Mouse (Mus musculus) embryonic facial prominence, embryonic 12.5 days (tissue): ENCODE results near the gene Med9. TPM values are rescaled to one million over a fixed set of nuclear protein-coding genes. Genes with fewer than 3 reads are reported as not detected.
A peak's percentile ranks its signal among the peaks of the same experiment; 100 is the strongest.

ENCODE experiments used
- ATAC-seq: fragments of 200-750 bp; cut with Nextera tagmentation; 2 replicates; pipeline ENCODE4 v1.8.0; 2017; ENCODE audit not compliant: insufficient number of reproducible peaks, insufficient read depth, low FRiP score, low TSS enrichment
- H3K27ac ChIP-seq: fragments of 300-500 bp; sonication (generic); 2 replicates; pipeline ENCODE4 v1.5.1; 2016; ENCODE audit warnings: mild to moderate bottlenecking
- H3K27me3 ChIP-seq: fragments of 300-500 bp; sonication (generic); 2 replicates; pipeline ENCODE4 v1.6.1; 2016; ENCODE audit warnings: mild to moderate bottlenecking, moderate library complexity
- H3K36me3 ChIP-seq: fragments of 300-500 bp; sonication (generic); 2 replicates; pipeline ENCODE4 v1.6.1; 2016; ENCODE audit warnings: mild to moderate bottlenecking
- H3K4me1 ChIP-seq: fragments of 300-500 bp; sonication (generic); 2 replicates; pipeline ENCODE4 v1.6.1; 2016
- H3K4me2 ChIP-seq: fragments of 300-500 bp; sonication (generic); replicated peaks from 2 replicates; pipeline ENCODE4 v1.6.1; 2016; ENCODE audit warnings: mild to moderate bottlenecking, moderate library complexity
- H3K4me3 ChIP-seq: fragments of 300-500 bp; sonication (generic); 2 replicates; pipeline ENCODE4 v1.5.1; 2016; ENCODE audit warnings: mild to moderate bottlenecking
- H3K9ac ChIP-seq: fragments of 300-500 bp; sonication (generic); 2 replicates; pipeline ENCODE4 v1.6.1; 2016; ENCODE audit warnings: mild to moderate bottlenecking, moderate library complexity
- H3K9me3 ChIP-seq: fragments of 300-500 bp; sonication (generic); 2 replicates; pipeline ENCODE4 v1.6.1; 2016; ENCODE audit warnings: mild to moderate bottlenecking, moderate library complexity
- WGBS: fragments of 180-500 bp; shearing (Covaris S2); methylation state at CpG from one replicate; pipeline ENCODE4 v1.1.7; 2016; 5-methylcytosine and 5-hydroxymethylcytosine counted together
- polyA plus RNA-seq: library from polyadenylated mRNA; unstranded; fragments of >200 nt; fragmentation: Nextera tagmentation; extraction: Ambion mirVana; gene quantifications from 2 replicates; pipeline ENCODE4 v1.2.1, GENCODE M21; 2016

Gene Med9
- polyA plus RNA-seq = 36.7 and 38.9 TPM in 2 replicates

GRCm38 (mm10) chr11:59947752-59948400, at the start of gene Med9:
Gene Med9, plus strand, starts transcription at chr11:59948206.
- H3K9ac ChIP-seq = peak within 1 kb of the TSS; percentile 95
- H3K36me3 ChIP-seq = no peaks in the 10 kb centered on the region
- H3K9me3 ChIP-seq = no peaks in the 10 kb centered on the region
- WGBS = 1% methylated on average over 43 of the region's 43 CpGs
- H3K4me1 ChIP-seq = peaks cover 11% of the 10 kb centered on the region
- ATAC-seq = peak; percentile 70
- peak within 1 kb of the TSS; percentile 77 for H3K27ac ChIP-seq
- peak within 1 kb of the TSS; percentile 85 for H3K4me2 ChIP-seq
- H3K27me3 ChIP-seq = no peaks in the 10 kb centered on the region
- H3K4me3 ChIP-seq = peak within 1 kb of the TSS; percentile 93

GRCm38 (mm10) chr11:59899711-59900685, 48.0 kb upstream of the Med9 start:
- no peak overlapping the region for H3K4me3 ChIP-seq
- no peak overlapping the region for H3K4me2 ChIP-seq
- H3K27me3 ChIP-seq = no peaks in the 10 kb centered on the region
- no peaks in the 10 kb centered on the region for H3K4me1 ChIP-seq
- 49% methylated on average over 13 of the region's 13 CpGs for WGBS
- no peaks in the 10 kb centered on the region for H3K9me3 ChIP-seq
- no peaks in the 10 kb centered on the region for H3K36me3 ChIP-seq
- H3K27ac ChIP-seq = no peak overlapping the region
- ATAC-seq = no peak
- H3K9ac ChIP-seq = no peak overlapping the region

- H3K4me3 ChIP-seq = no peak overlapping the region
- no peaks in the 10 kb centered on the region for H3K36me3 ChIP-seq
- H3K9ac ChIP-seq = no peak overlapping the region
- no peak for ATAC-seq
- H3K27ac ChIP-seq = no peak overlapping the region
- no peaks in the 10 kb centered on the region for H3K9me3 ChIP-seq
- 82% methylated on average over 1 of the region's 1 CpGs for WGBS
- H3K4me2 ChIP-seq = no peak overlapping the region
- H3K4me1 ChIP-seq = no peaks in the 10 kb centered on the region
- H3K27me3 ChIP-seq = no peaks in the 10 kb centered on the region
Measured at GRCm38 (mm10) chr11:59900995-59901394, 47.0 kb upstream of the Med9 start.

- Histone ChIP-seq H3K36me3 (no peaks in the 10 kb centered on the region), H3K9me3 (no peaks in the 10 kb centered on the region), H3K4me3 (no peak overlapping the region), H3K4me2 (no peak overlapping the region), H3K27me3 (no peaks in the 10 kb centered on the region), H3K9ac (no peak overlapping the region), H3K4me1 (no peaks in the 10 kb centered on the region), H3K27ac (no peak overlapping the region)
- ATAC-seq = no peak
- 61% methylated on average over 8 of the region's 8 CpGs for WGBS
Measured at GRCm38 (mm10) chr11:59902045-59902726, 45.8 kb upstream of the Med9 start.

GRCm38 (mm10) chr11:59906521-59907123, 41.4 kb upstream of the Med9 start:
- H3K27ac ChIP-seq = no peak overlapping the region
- H3K4me3 ChIP-seq = no peak overlapping the region
- no peaks in the 10 kb centered on the region for H3K4me1 ChIP-seq
- no peaks in the 10 kb centered on the region for H3K9me3 ChIP-seq
- WGBS = 89% methylated on average over 6 of the region's 6 CpGs
- H3K4me2 ChIP-seq = no peak overlapping the region
- no peak for ATAC-seq
- no peak overlapping the region for H3K9ac ChIP-seq
- no peaks in the 10 kb centered on the region for H3K27me3 ChIP-seq
- H3K36me3 ChIP-seq = no peaks in the 10 kb centered on the region

GRCm38 (mm10) chr11:59908446-59908845, 39.6 kb upstream of the Med9 start:
- Histone ChIP-seq H3K9me3 (no peaks in the 10 kb centered on the region), H3K27ac (no peak overlapping the region), H3K4me3 (no peak overlapping the region), H3K9ac (no peak overlapping the region), H3K4me2 (no peak overlapping the region), H3K27me3 (no peaks in the 10 kb centered on the region), H3K4me1 (no peaks in the 10 kb centered on the region), H3K36me3 (no peaks in the 10 kb centered on the region)
- no peak for ATAC-seq
- 65% methylated on average over 3 of the region's 3 CpGs for WGBS

GRCm38 (mm10) chr11:59910586-59910985, 37.4 kb upstream of the Med9 start:
- H3K27ac ChIP-seq = no peak overlapping the region
- H3K9ac ChIP-seq = no peak overlapping the region
- H3K4me1 ChIP-seq = no peaks in the 10 kb centered on the region
- H3K36me3 ChIP-seq = no peaks in the 10 kb centered on the region
- no peak overlapping the region for H3K4me3 ChIP-seq
- no peak for ATAC-seq
- no peak overlapping the region for H3K4me2 ChIP-seq
- H3K9me3 ChIP-seq = no peaks in the 10 kb centered on the region
- no peaks in the 10 kb centered on the region for H3K27me3 ChIP-seq

GRCm38 (mm10) chr11:59911523-59911922, 36.5 kb upstream of the Med9 start:
- Histone ChIP-seq H3K36me3 (no peaks in the 10 kb centered on the region), H3K9me3 (no peaks in the 10 kb centered on the region), H3K27ac (no peak overlapping the region), H3K4me3 (no peak overlapping the region), H3K4me1 (no peaks in the 10 kb centered on the region), H3K4me2 (no peak overlapping the region), H3K27me3 (no peaks in the 10 kb centered on the region), H3K9ac (no peak overlapping the region)
- no peak for ATAC-seq
- 89% methylated on average over 1 of the region's 1 CpGs for WGBS

- ATAC-seq = no peak
- no peak overlapping the region for H3K4me2 ChIP-seq
- no peak overlapping the region for H3K4me3 ChIP-seq
- no peaks in the 10 kb centered on the region for H3K9me3 ChIP-seq
- H3K9ac ChIP-seq = no peak overlapping the region
- no peaks in the 10 kb centered on the region for H3K27me3 ChIP-seq
- H3K27ac ChIP-seq = no peak overlapping the region
- no peaks in the 10 kb centered on the region for H3K4me1 ChIP-seq
- WGBS = 80% methylated on average over 4 of the region's 4 CpGs
- no peaks in the 10 kb centered on the region for H3K36me3 ChIP-seq
Measured at GRCm38 (mm10) chr11:59913702-59914101, 34.3 kb upstream of the Med9 start.

GRCm38 (mm10) chr11:59918014-59918413, 30.0 kb upstream of the Med9 start:
- ATAC-seq = no peak
- no peaks in the 10 kb centered on the region for H3K36me3 ChIP-seq
- H3K4me2 ChIP-seq = no peak overlapping the region
- no peak overlapping the region for H3K9ac ChIP-seq
- H3K27ac ChIP-seq = no peak overlapping the region
- H3K4me3 ChIP-seq = no peak overlapping the region
- H3K27me3 ChIP-seq = no peaks in the 10 kb centered on the region; the same call in 1 of the 2 replicates
- no peaks in the 10 kb centered on the region for H3K9me3 ChIP-seq
- 50% methylated on average over 4 of the region's 4 CpGs for WGBS
- H3K4me1 ChIP-seq = no peaks in the 10 kb centered on the region

- 69% methylated on average over 3 of the region's 3 CpGs for WGBS
- H3K4me2 ChIP-seq = no peak overlapping the region
- H3K9ac ChIP-seq = no peak overlapping the region
- no peaks in the 10 kb centered on the region for H3K36me3 ChIP-seq
- no peak overlapping the region for H3K27ac ChIP-seq
- ATAC-seq = no peak
- no peaks in the 10 kb centered on the region for H3K4me1 ChIP-seq
- no peak overlapping the region for H3K4me3 ChIP-seq
- H3K27me3 ChIP-seq = no peaks in the 10 kb centered on the region; the same call in 1 of the 2 replicates
- no peaks in the 10 kb centered on the region for H3K9me3 ChIP-seq
Measured at GRCm38 (mm10) chr11:59919401-59919800, 28.6 kb upstream of the Med9 start.
